Mouse (Mus musculus) liver, adult 2 months (tissue): ENCODE results near the gene Fcrla. TPM values are rescaled to one million over a fixed set of nuclear protein-coding genes. Genes with fewer than 3 reads are reported as not detected.

Experiments
- DNase-seq: peaks from one replicate; pipeline ENCODE4 v3.0.0-alpha.2; 2011; ENCODE audit warnings: low read depth, low spot score; ENCODE audit errors: extremely low read depth
- H3K27ac ChIP-seq: fragments of 200-500 bp; replicated peaks from 2 replicates; pipeline ENCODE4 v1.5.1; 2012; ENCODE audit warnings: low read depth, mild to moderate bottlenecking, control low read depth, inconsistent platforms, low read length; ENCODE audit not compliant: insufficient read depth
- H3K27me3 ChIP-seq: fragments of 200-500 bp; 2 replicates; pipeline ENCODE4 v1.6.1; 2012; ENCODE audit warnings: mild to moderate bottlenecking, moderate library complexity, low read length, inconsistent platforms; ENCODE audit not compliant: control insufficient read depth, insufficient read depth
- H3K36me3 ChIP-seq: fragments of 200-500 bp; 2 replicates; pipeline ENCODE4 v1.6.1; 2012; ENCODE audit warnings: low read length, inconsistent platforms; ENCODE audit not compliant: control insufficient read depth, insufficient read depth
- H3K4me1 ChIP-seq: fragments of 200-500 bp; 2 replicates; pipeline ENCODE4 v1.6.1; 2011; ENCODE audit warnings: low read length; ENCODE audit not compliant: control insufficient read depth, insufficient read depth
- H3K4me3 ChIP-seq: fragments of 200-500 bp; 2 replicates; pipeline ENCODE4 v1.5.1; 2011; ENCODE audit warnings: low read depth, mild to moderate bottlenecking, control low read depth, low read length, moderate library complexity; ENCODE audit not compliant: insufficient read depth
- H3K79me2 ChIP-seq: fragments of 200-500 bp; 2 replicates; pipeline ENCODE4 v1.6.1; 2012; ENCODE audit warnings: inconsistent platforms, mild to moderate bottlenecking, low read length, moderate library complexity; ENCODE audit not compliant: control insufficient read depth, insufficient read depth
- H3K9ac ChIP-seq: fragments of 200-500 bp; 2 replicates; pipeline ENCODE4 v1.6.1; 2012; ENCODE audit warnings: low read depth, mild to moderate bottlenecking, control low read depth, inconsistent platforms, low read length
- CTCF ChIP-seq: fragments of 200-500 bp; IDR thresholded peaks from 2 replicates; pipeline ENCODE4 v1.5.1; 2011; ENCODE audit warnings: low read depth, low read length, control low read depth
- POLR2A ChIP-seq: fragments of 200-500 bp; IDR thresholded peaks from 2 replicates; pipeline ENCODE4 v1.6.1; 2011; ENCODE audit warnings: low read length, control low read depth; ENCODE audit not compliant: insufficient read depth; ENCODE audit errors: extremely low read depth
- WGBS: fragments of 180-500 bp; shearing (Covaris S2); methylation state at CpG from one replicate; pipeline ENCODE4 v1.1.7; 2018; 5-methylcytosine and 5-hydroxymethylcytosine counted together
- polyA plus RNA-seq: library from polyadenylated mRNA; depleted of rRNA; stranded (reverse); fragments of >200 nt; gene quantifications from 2 replicates; pipeline ENCODE4 v1.2.3, GENCODE M21; 2012
- total RNA-seq: library from RNA; depleted of rRNA; stranded (reverse); fragments of >200 nt; gene quantifications from 2 replicates; pipeline ENCODE4 v1.2.3, GENCODE M21; 2014

Fcrla gene
- total and polyA plus RNA-seq, 2 experiments, result 0.83 to 1.1 TPM

DNA sequence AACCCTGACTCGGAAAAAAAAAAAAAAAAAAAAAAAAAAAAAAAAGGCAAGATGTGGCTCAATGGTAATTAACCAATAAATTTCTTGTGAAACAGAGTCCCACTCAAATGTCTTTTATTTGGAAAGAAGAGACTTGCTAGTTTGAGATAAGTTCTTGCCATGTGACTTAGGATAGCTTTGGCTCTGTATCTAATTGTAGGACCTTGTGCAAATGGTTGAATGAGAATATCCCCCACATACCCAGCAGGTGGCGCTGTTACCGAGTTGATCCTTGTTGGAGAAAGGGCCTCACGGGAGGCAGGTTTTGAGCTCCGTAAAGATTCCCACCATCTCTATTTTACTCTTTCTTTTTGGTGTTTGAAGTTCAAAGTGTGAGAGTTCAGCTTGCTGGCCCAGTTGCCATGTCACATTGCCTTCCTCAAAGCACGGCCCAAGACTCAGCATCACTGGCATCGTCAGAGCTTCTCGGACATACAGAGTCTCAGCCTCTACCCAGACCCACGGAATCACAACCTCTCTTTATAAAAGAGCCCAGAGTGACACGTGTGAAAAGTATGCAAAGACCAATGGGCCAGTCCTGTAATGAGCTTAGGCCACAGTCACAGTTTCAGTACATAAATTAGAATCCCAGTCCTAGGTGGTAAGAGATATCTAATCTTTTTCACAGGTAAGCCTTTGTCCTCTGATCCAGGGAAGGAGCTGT, 25.7 kb downstream of the Fcrla start:
- Histone ChIP-seq H3K27me3 (no peaks in the 10 kb centered on the region), H3K9ac (no peak overlapping the region), H3K4me1 (no peaks in the 10 kb centered on the region; the same call in 1 of the 2 replicates), H3K79me2 (no peaks in the 10 kb centered on the region), H3K36me3 (no peaks in the 10 kb centered on the region), H3K4me3 (no peak overlapping the region), H3K27ac (no peak overlapping the region)
- no peak for TF ChIP-seq POLR2A
- TF ChIP-seq CTCF, result peak; percentile 76
- WGBS, result 36% methylated on average over 10 of the region's 10 CpGs
- peak; percentile 70 for DNase-seq

DNA sequence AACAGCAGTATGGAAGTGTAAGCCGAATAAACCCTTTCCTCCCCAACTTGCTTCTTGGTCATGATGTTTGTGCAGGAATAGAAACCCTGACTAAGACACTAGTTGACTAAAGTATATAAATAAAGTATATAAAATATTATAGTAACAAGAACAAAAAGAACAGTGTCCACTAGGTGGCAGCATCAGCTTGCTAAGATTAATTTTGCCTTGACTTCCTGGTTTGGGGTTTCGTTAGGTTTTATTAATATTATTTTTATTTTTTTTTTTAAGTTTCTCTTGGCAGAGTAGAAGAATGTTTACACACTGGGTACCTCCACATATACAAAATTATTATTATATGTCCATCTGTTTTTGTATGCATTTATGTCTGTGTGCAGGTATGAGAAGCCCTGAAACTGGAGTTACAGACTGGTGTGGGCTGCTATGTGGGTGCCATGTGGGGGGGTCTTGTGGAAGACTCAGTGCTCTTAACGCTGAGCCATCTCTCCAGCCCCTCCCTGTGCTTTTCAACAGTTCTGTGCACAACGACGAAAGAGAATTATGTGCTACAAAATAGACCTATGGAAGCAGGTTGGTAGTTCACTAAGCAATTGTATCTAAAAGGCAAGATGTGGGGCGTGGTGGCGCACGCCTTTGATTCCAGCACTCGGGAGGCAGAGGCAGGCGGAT, 26.4 kb downstream of the Fcrla start:
- WGBS, result 21% methylated on average over 10 of the region's 10 CpGs
- Histone ChIP-seq H3K79me2 (no peaks in the 10 kb centered on the region), H3K9ac (peak overlapping the region; percentile 55; the same call in 1 of the 2 replicates), H3K4me3 (no peak overlapping the region), H3K4me1 (no peaks in the 10 kb centered on the region; the same call in 1 of the 2 replicates), H3K27me3 (no peaks in the 10 kb centered on the region), H3K27ac (no peak overlapping the region), H3K36me3 (no peaks in the 10 kb centered on the region)
- TF ChIP-seq POLR2A (no peak), CTCF (peak; percentile 48)
- peak; percentile 56 for DNase-seq

DNA sequence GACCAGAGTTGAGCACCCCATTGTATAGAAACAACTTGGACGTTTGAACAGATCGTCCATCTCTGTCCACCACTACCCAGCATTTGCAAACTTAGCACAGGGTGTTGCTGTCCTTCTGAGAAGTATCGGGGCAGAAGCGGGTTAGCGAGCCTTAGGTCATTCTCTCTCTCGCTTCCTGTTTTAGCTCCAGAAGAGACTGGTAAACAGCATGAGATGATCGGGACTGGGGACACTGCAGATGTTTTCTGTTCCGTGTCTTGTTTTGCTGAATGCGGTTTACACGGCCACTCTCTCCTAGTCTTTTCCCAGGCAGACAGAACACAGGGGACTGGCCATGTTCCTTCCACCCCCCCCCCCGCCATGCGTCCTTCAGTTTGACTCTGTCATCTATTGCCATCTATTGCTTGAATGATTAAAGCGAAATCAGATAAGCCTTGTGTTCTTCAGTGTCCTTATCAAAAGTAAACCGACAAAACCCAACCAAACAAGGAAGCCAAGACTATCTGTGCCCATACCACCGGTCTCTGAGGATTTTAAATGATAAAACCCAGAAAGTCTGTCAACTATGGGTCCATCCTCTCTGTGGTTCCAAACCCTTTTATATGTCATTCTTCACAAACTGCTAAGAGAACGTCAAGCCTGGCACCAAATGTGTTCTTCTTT, 28.8 kb downstream of the Fcrla start:
- DNase-seq, result peak; percentile 47
- TF ChIP-seq CTCF (no peak), POLR2A (no peak)
- peaks cover 1% of the 10 kb centered on the region; the same call in 1 of the 2 replicates for H3K4me1 ChIP-seq
- H3K79me2 ChIP-seq, result no peaks in the 10 kb centered on the region
- no peak overlapping the region for H3K4me3 ChIP-seq
- no peaks in the 10 kb centered on the region for H3K36me3 ChIP-seq
- H3K27ac ChIP-seq, result no peak overlapping the region
- WGBS, result 52% methylated on average over 16 of the region's 16 CpGs
- no peak overlapping the region for H3K9ac ChIP-seq
- no peaks in the 10 kb centered on the region for H3K27me3 ChIP-seq

DNA sequence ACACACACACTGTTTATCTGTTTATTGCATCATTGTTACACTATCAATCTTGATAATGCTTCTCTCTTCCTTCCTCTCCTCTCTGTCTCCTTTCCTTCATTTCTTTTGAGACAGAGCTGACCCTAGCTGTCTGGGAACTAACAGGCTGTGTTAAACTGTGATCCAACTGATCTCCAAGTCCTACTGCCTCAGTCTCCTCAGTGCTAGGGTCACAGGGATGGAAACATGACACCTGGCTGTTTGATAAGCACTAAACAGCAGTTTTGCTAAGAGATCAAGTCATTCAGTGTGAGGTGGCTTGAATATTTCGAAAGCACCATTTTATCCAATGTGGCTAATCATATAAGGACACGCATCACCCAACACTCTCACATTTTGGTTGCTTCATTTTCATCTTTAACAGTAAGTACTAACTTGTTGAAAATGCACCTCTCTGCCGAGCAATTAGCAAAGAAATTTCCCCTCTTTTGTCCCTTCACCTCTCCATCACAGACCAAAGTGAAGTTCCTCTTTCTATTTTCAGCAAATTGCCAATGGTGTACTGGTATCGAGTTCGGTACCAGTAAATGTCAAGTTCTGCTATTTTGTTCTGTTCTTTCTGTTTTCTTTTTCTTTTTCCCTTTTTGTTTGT, 30.6 kb downstream of the Fcrla start:
- no peaks in the 10 kb centered on the region for H3K79me2 ChIP-seq
- H3K36me3 ChIP-seq, result no peaks in the 10 kb centered on the region
- no peak overlapping the region for H3K9ac ChIP-seq
- H3K27me3 ChIP-seq, result no peaks in the 10 kb centered on the region
- H3K4me3 ChIP-seq, result no peak overlapping the region
- TF ChIP-seq CTCF, result no peak
- no peak for TF ChIP-seq POLR2A
- 74% methylated on average over 5 of the region's 5 CpGs for WGBS
- no peak overlapping the region for H3K27ac ChIP-seq
- DNase-seq, result no peak
- peaks cover 1% of the 10 kb centered on the region; the same call in 1 of the 2 replicates for H3K4me1 ChIP-seq

DNA sequence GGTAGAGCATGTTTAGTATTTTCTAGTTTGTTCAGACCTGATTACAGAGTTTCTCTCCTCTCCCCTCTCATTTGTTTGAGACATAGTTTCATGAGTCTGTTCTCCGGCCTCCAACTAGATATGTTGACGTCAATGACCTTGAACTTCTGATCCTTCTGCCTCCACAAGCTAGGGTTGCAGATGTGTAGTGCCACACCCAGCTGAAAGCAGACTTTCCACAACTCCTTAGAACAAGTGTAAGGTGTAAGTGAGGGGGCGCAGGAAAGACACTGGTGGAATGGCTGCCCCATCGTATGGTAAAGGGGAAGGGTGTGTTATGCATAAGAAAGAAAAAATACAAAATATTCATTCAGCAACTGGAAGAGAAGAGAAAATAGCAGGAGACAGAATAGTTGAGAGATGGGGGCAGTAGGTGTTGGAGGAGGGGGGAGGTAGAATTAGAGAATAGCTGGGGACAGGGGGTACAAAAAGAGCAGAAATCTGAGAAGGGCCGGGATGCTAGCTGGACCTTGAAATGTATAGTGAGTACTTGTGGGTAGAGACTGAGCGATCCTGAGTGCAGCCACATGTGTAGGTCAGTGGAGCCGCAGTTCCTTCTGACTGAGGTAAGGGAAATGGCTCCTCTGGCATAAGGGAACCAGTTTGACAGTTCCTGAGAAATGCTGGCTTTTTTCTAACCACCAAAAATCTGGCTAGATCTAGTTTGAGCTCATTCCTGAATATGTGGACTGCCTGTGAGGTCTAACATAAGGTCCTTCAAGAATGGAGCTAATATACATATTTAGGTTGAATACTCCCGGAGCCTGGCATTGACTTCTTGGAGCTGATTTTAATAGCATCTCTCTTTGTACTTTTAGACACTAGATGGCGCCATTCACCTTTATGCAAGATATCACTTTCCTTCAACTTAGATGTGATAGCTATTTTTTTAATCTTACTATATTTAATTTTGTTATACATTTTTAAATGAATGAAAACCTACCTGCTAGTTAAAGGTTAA, 32.5 kb downstream of the Fcrla start:
- no peaks in the 10 kb centered on the region for H3K27me3 ChIP-seq
- no peak overlapping the region for H3K9ac ChIP-seq
- peak; percentile 61 for DNase-seq
- peaks cover 1% of the 10 kb centered on the region; the same call in 1 of the 2 replicates for H3K4me1 ChIP-seq
- no peaks in the 10 kb centered on the region for H3K36me3 ChIP-seq
- H3K4me3 ChIP-seq, result no peak overlapping the region
- TF ChIP-seq CTCF, result peak; percentile 26; the same call in 1 of the 2 replicates
- TF ChIP-seq POLR2A, result no peak
- 48% methylated on average over 9 of the region's 9 CpGs for whole genome bisulfite sequencing
- no peak overlapping the region for H3K27ac ChIP-seq
- no peaks in the 10 kb centered on the region for H3K79me2 ChIP-seq
